Mouse (Mus musculus) liver, postnatal 0 days (tissue): ENCODE measurements around the gene Cntnap4. TPM values are rescaled to one million over a fixed set of nuclear protein-coding genes. Genes with fewer than 3 reads are reported as not detected.
A peak's percentile ranks its signal among the peaks of the same experiment; 100 is the strongest.

Experiments
- ATAC-seq: fragments of 200-750 bp; cut with Nextera tagmentation; 2 replicates; pipeline ENCODE4 v1.8.0; 2017; ENCODE audit warnings: mild to moderate bottlenecking, moderate library complexity
- DNase-seq: peaks from one replicate; pipeline ENCODE4 v3.0.0-alpha.2; 2016
- H3K27ac ChIP-seq: fragments of 300-500 bp; sonication (generic); 2 replicates; pipeline ENCODE4 v1.5.1; 2014; ENCODE audit warnings: antibody characterized with exemption, moderate library complexity, mild to moderate bottlenecking, low read depth
- H3K27me3 ChIP-seq: fragments of 300-500 bp; sonication (generic); 2 replicates; pipeline ENCODE4 v1.6.1; 2014; ENCODE audit warnings: low read length, control low read depth, mixed read lengths; ENCODE audit not compliant: insufficient read depth
- H3K36me3 ChIP-seq: fragments of 300-500 bp; sonication (generic); replicated peaks from 2 replicates; pipeline ENCODE4 v1.6.1; 2014; ENCODE audit warnings: mild to moderate bottlenecking, control low read depth, low read length, moderate library complexity, mixed read lengths; ENCODE audit not compliant: insufficient read depth
- H3K4me1 ChIP-seq: fragments of 300-500 bp; sonication (generic); 2 replicates; pipeline ENCODE4 v1.6.1; 2014; ENCODE audit warnings: antibody characterized with exemption, mild to moderate bottlenecking, control low read depth; ENCODE audit not compliant: insufficient read depth
- H3K4me2 ChIP-seq: fragments of 300-500 bp; sonication (generic); 2 replicates; pipeline ENCODE4 v1.6.1; 2014; ENCODE audit warnings: low read depth, mild to moderate bottlenecking, low read length, moderate library complexity, mixed read lengths
- H3K4me3 ChIP-seq: fragments of 300-500 bp; sonication (generic); 2 replicates; pipeline ENCODE4 v1.5.1; 2014; ENCODE audit warnings: low read depth, low read length
- H3K9ac ChIP-seq: fragments of 300-500 bp; sonication (generic); replicated peaks from 2 replicates; pipeline ENCODE4 v1.6.1; 2014; ENCODE audit warnings: mild to moderate bottlenecking, moderate library complexity
- H3K9me3 ChIP-seq: fragments of 300-500 bp; sonication (generic); 2 replicates; pipeline ENCODE4 v1.6.1; 2016; ENCODE audit warnings: mild to moderate bottlenecking, control low read depth, low read length, mixed read lengths
- CTCF ChIP-seq: sonication (generic); IDR thresholded peaks from 2 replicates; pipeline ENCODE4 v1.5.1; 2016; ENCODE audit warnings: antibody characterized with exemption, low read depth
- EP300 ChIP-seq: IDR thresholded peaks from 2 replicates; pipeline ENCODE4 v1.6.1; 2016; ENCODE audit warnings: antibody characterized with exemption, low read depth, mild to moderate bottlenecking
- whole genome bisulfite sequencing: fragments of 180-500 bp; shearing (Covaris S2); extraction: QIAGEN DNeasy Blood & Tissue Kit; methylation state at CpG from one replicate; pipeline ENCODE4 v1.1.7; 2014; ENCODE audit not compliant: insufficient replicate concordance; 5-methylcytosine and 5-hydroxymethylcytosine counted together
- polyA plus RNA-seq: library from polyadenylated mRNA; unstranded; fragments of >200 nt; fragmentation: Nextera tagmentation; extraction: Ambion mirVana; gene quantifications from 2 replicates; pipeline ENCODE4 v1.2.1, GENCODE M21; 2015

Gene Cntnap4
- not detected in 2 replicates for polyA plus RNA-seq

DNA sequence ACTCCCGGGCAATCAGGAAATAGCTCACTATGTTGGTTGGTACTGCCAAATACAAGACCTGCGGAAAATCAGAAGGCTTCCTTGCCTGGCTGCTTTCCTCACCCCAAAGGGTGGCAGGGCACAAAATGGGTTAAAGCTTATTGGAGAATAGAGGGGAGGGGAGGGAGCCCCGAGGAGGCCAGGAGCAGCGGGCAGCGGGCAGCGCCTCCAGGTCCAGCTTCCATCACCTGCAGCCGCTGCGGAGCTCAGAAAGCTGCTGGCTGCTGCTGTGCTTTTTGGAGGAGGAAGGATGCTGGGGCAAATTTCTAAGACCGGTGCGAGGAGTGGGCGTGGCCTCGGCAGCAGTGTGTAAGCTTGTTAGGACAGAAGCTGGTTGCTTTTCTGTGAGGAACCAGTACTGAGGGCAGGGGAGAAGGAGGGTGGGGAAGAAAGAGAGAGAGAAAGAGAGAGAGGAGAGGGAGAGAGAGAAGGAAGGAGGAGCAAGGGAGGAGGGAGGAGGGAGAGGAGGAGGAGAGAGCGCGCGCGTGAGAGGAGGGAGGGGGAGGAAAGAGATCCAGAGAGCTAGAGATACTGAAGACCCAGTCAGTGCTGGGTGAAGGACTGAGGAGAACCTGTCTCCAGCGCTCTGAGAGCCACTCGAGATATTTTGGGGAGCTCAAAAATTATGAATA, at the start of gene Cntnap4:
Gene Cntnap4, plus strand, starts transcription at position 573 of the 671 bp plus-strand sequence.
- H3K4me2 ChIP-seq = no peak within 1 kb of the TSS
- no peaks in the 10 kb centered on the region for H3K36me3 ChIP-seq
- no peaks in the 10 kb centered on the region for H3K27me3 ChIP-seq
- ATAC-seq (no peak), DNase-seq (no peak)
- H3K9ac ChIP-seq = no peak within 1 kb of the TSS
- H3K4me3 ChIP-seq = no peak within 1 kb of the TSS
- H3K27ac ChIP-seq = no peak within 1 kb of the TSS
- no peaks in the 10 kb centered on the region for H3K9me3 ChIP-seq
- TF ChIP-seq CTCF (no peak), EP300 (no peak)
- WGBS = 4% methylated on average over 18 of the region's 18 CpGs
- H3K4me1 ChIP-seq = no peaks in the 10 kb centered on the region

DNA sequence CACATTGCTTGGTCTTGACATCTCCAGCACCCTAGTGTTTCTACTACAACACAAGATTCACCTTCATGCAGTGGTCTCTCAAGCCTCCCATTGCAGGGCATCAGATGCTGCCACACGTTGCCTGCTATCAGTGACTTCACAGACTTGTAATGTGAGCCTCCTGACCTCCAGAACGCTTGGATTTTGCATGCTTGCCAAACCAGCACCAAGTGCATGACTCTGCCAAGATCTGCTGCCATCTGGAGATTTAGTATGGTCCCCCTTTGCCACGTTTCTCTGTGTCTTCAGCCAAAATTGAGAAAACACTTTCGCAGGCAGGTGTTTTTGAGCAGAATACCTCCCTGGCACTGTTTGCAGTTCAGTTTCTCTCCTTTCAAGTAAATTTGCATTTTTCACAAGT, 12.5 kb upstream of the Cntnap4 start:
- Histone ChIP-seq H3K27ac (no peak overlapping the region), H3K4me1 (no peaks in the 10 kb centered on the region), H3K4me2 (no peak overlapping the region), H3K9me3 (no peaks in the 10 kb centered on the region; the same call in 1 of the 2 replicates), H3K4me3 (no peak overlapping the region), H3K36me3 (no peaks in the 10 kb centered on the region), H3K27me3 (no peaks in the 10 kb centered on the region), H3K9ac (no peak overlapping the region)
- ATAC-seq (no peak), DNase-seq (no peak)
- TF ChIP-seq EP300 (no peak), CTCF (no peak)
- WGBS = 32% methylated on average over 4 of the region's 4 CpGs

DNA sequence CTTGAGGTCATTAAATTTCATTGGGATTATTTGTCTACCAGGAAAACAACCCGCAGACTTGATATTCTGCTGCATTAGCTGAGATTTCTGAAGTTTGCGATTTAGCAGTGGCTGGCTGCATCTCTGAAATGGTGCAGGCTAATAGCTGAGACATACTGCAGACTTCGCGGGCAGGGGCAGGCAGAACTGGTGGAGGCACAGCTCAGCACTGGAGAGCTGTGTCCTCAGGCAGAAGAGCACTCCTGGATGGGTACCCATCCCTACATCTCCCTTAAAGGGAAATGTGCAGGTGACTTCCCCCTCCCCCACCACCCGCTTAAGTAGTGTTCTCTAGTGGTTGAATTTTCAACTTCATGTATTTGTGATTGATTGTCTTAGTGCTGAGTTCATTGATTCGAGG, 698 bp downstream of the Cntnap4 start:
- Histone ChIP-seq H3K9me3 (no peaks in the 10 kb centered on the region), H3K27ac (no peak overlapping the region), H3K27me3 (no peaks in the 10 kb centered on the region), H3K4me2 (no peak overlapping the region), H3K4me3 (no peak overlapping the region), H3K9ac (no peak overlapping the region), H3K36me3 (no peaks in the 10 kb centered on the region), H3K4me1 (no peaks in the 10 kb centered on the region)
- WGBS = 10% methylated on average over 6 of the region's 6 CpGs
- TF ChIP-seq EP300 = no peak
- TF ChIP-seq CTCF = no peak
- DNase-seq (no peak), ATAC-seq (no peak)

DNA sequence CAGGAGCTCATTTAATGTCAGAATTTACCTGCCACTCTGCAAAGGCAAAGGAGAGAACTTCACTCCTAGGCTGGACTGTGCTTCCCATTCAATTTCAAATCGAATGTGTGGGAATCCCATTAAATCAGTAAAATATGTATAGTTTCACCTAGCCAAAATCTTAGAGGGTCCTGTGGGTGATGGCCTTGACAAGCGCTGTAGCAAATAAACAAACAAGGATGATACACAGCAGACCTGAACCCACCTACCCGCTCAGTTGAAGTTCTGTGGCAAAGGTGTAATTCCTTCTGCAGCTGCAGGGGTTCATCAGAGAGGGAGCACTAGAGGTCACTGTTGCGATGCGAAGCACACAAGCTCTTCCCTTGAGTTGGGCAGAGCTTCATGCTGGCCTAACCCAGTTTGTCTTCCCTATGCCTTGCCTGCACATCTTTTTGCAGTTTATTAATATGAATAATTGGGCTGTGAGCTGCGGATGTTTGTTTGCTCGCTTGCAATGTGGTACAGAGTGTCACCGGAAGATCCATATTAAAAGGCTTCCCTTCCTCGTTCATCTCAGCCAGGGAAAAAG, 1.6 kb downstream of the Cntnap4 start:
- Histone ChIP-seq H3K27me3 (no peaks in the 10 kb centered on the region), H3K27ac (no peak overlapping the region), H3K4me1 (no peaks in the 10 kb centered on the region), H3K4me2 (no peak overlapping the region), H3K9me3 (no peaks in the 10 kb centered on the region), H3K36me3 (no peaks in the 10 kb centered on the region), H3K4me3 (no peak overlapping the region), H3K9ac (no peak overlapping the region)
- 19% methylated on average over 9 of the region's 9 CpGs for WGBS
- DNase-seq (no peak), ATAC-seq (no peak)
- no peak for TF ChIP-seq EP300
- TF ChIP-seq CTCF = peak; percentile 50

DNA sequence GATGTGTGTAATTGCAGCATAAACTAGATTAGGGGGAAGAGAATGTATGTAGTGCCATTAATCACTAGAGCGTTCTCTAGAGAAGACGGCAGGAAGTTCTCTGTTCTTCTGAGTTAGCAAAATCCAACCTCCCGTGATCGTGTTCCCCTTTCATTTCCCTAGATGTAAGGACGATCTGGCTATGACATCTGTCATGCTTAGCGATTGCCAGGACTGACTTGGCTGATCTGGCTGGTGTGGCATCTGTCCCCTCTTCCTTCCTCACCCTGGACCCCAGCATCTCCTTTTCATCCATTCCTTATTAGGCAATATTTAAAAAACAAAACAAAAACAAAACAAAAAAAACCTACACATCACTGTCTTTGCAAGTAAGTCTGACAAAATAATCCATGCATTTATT, 11.6 kb downstream of the Cntnap4 start:
- no peak for ATAC-seq
- no peak overlapping the region for H3K9ac ChIP-seq
- no peaks in the 10 kb centered on the region for H3K4me1 ChIP-seq
- H3K4me3 ChIP-seq = no peak overlapping the region
- no peak overlapping the region for H3K4me2 ChIP-seq
- no peaks in the 10 kb centered on the region; the same call in 1 of the 2 replicates for H3K9me3 ChIP-seq
- H3K27ac ChIP-seq = no peak overlapping the region
- no peak for DNase-seq
- no peak for TF ChIP-seq CTCF
- no peak for TF ChIP-seq EP300
- 26% methylated on average over 6 of the region's 6 CpGs for WGBS
- no peaks in the 10 kb centered on the region for H3K36me3 ChIP-seq
- no peaks in the 10 kb centered on the region for H3K27me3 ChIP-seq

DNA sequence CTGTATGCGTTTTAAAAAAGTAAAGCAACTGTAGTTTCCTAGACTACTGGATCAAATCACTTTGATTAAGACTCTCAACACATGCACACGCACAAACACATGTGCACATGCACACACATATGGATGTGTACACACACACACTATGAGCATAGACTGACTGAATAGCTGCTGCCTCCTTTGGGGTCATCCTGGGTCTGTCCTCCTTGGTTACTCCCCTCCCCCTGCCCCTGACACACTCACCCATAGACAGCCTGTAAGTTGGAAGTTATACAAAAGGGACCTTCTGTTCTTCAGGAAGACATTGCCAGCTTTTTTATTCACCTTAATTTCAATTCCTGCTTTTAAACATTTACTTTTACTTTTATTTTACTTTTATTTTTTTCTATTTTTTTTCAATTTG, 13.6 kb downstream of the Cntnap4 start:
- Histone ChIP-seq H3K36me3 (no peaks in the 10 kb centered on the region), H3K4me1 (no peaks in the 10 kb centered on the region), H3K27ac (no peak overlapping the region), H3K4me3 (no peak overlapping the region), H3K9ac (no peak overlapping the region), H3K4me2 (no peak overlapping the region), H3K27me3 (no peaks in the 10 kb centered on the region), H3K9me3 (no peaks in the 10 kb centered on the region; the same call in 1 of the 2 replicates)
- no peak for ATAC-seq
- TF ChIP-seq EP300 (no peak), CTCF (no peak)
- no peak for DNase-seq
- WGBS = 70% methylated on average over 2 of the region's 2 CpGs
